Mouse (Mus musculus): ENCODE measurements around the gene Ikzf3. TPM values are rescaled to one million over a fixed set of nuclear protein-coding genes. Genes with fewer than 3 reads are reported as not detected.

Gene Ikzf3
- polyA plus RNA-seq, 1 experiment from 2014 or later: 0.20 TPM

Other genes with a start within 250 kb of the Ikzf3 start
- 25.3 and 25.5 TPM in 2 replicates for gene Neurod2, start 216.4 kb downstream of the Ikzf3 start, polyA plus RNA-seq (2014; fragmentation: Nextera tagmentation; extraction: Ambion mirVana)
- gene Ppp1r1b, start 197.6 kb downstream of the Ikzf3 start, polyA plus RNA-seq (2014; fragmentation: Nextera tagmentation; extraction: Ambion mirVana): 1.3 and 2.4 TPM in 2 replicates
- 28.0 and 35.6 TPM in 2 replicates for gene Stard3, start 187.7 kb downstream of the Ikzf3 start, polyA plus RNA-seq (2014; fragmentation: Nextera tagmentation; extraction: Ambion mirVana)
- gene Tcap, start 162.2 kb downstream of the Ikzf3 start, polyA plus RNA-seq (2014; fragmentation: Nextera tagmentation; extraction: Ambion mirVana): 0.29 and 0.39 TPM in 2 replicates
- 1.8 and 2.6 TPM in 2 replicates for gene Pnmt, start 159.6 kb downstream of the Ikzf3 start, polyA plus RNA-seq (2014; fragmentation: Nextera tagmentation; extraction: Ambion mirVana)
- gene Pgap3, start 145.5 kb downstream of the Ikzf3 start, polyA plus RNA-seq (2014; fragmentation: Nextera tagmentation; extraction: Ambion mirVana): 5.8 and 6.2 TPM in 2 replicates
- gene Erbb2, start 133.6 kb downstream of the Ikzf3 start, polyA plus RNA-seq (2014; fragmentation: Nextera tagmentation; extraction: Ambion mirVana): 5.9 and 9.1 TPM in 2 replicates
- 234 and 247 TPM in 2 replicates for gene Mien1, start 107.0 kb downstream of the Ikzf3 start, polyA plus RNA-seq (2014; fragmentation: Nextera tagmentation; extraction: Ambion mirVana)
- 0.86 and 0.97 TPM in 2 replicates for gene Grb7, start 99.6 kb downstream of the Ikzf3 start, polyA plus RNA-seq (2014; fragmentation: Nextera tagmentation; extraction: Ambion mirVana)
- gene Zpbp2, start 5.1 kb upstream of the Ikzf3 start, polyA plus RNA-seq (2014; fragmentation: Nextera tagmentation; extraction: Ambion mirVana): not detected in 2 replicates
- 14.5 and 16.2 TPM in 2 replicates for gene Ormdl3, start 41.3 kb upstream of the Ikzf3 start, polyA plus RNA-seq (2014; fragmentation: Nextera tagmentation; extraction: Ambion mirVana)
- gene Lrrc3c, start 52.3 kb upstream of the Ikzf3 start, polyA plus RNA-seq (2014; fragmentation: Nextera tagmentation; extraction: Ambion mirVana): not detected in 2 replicates
- 0.37 and 0.76 TPM in 2 replicates for gene Gm12355, start 79.6 kb upstream of the Ikzf3 start, polyA plus RNA-seq (2014; fragmentation: Nextera tagmentation; extraction: Ambion mirVana)
- not detected in 2 replicates for gene Gsdma3, start 80.3 kb upstream of the Ikzf3 start, polyA plus RNA-seq (2014; fragmentation: Nextera tagmentation; extraction: Ambion mirVana)
- gene Gsdma2, start 100.7 kb upstream of the Ikzf3 start, polyA plus RNA-seq (2014; fragmentation: Nextera tagmentation; extraction: Ambion mirVana): not detected in 2 replicates
- gene Gsdma, start 118.3 kb upstream of the Ikzf3 start, polyA plus RNA-seq (2014; fragmentation: Nextera tagmentation; extraction: Ambion mirVana): not detected in 2 replicates
- gene Psmd3, start 136.5 kb upstream of the Ikzf3 start, polyA plus RNA-seq (2014; fragmentation: Nextera tagmentation; extraction: Ambion mirVana): 117 and 124 TPM in 2 replicates
- gene Csf3, start 155.2 kb upstream of the Ikzf3 start, polyA plus RNA-seq (2014; fragmentation: Nextera tagmentation; extraction: Ambion mirVana): not detected in 2 replicates
- gene Med24, start 183.4 kb upstream of the Ikzf3 start, polyA plus RNA-seq (2014; fragmentation: Nextera tagmentation; extraction: Ambion mirVana): 52.3 and 59.4 TPM in 2 replicates
- gene Thra, start 194.6 kb upstream of the Ikzf3 start, polyA plus RNA-seq (2014; fragmentation: Nextera tagmentation; extraction: Ambion mirVana): 148 and 186 TPM in 2 replicates
- 3.8 and 3.9 TPM in 2 replicates for gene Nr1d1, start 229.3 kb upstream of the Ikzf3 start, polyA plus RNA-seq (2014; fragmentation: Nextera tagmentation; extraction: Ambion mirVana)
- gene Msl1, start 249.5 kb upstream of the Ikzf3 start, polyA plus RNA-seq (2014; fragmentation: Nextera tagmentation; extraction: Ambion mirVana): 24.2 and 26.9 TPM in 2 replicates

Measured in neural tube, embryonic 14.5 days (tissue).